Mouse (Mus musculus) induced T-regulatory cell, adult 2 months (primary cell): ENCODE data around the gene Zfp3.

ENCODE experiments used
- DNase-seq: peaks from one replicate; pipeline ENCODE4 v3.0.0-alpha.2; 2012; ENCODE audit warnings: low read depth

Zfp3 gene

GRCm38 (mm10) chr11:70763936-70764808, at the start of gene Zfp3:
Gene Zfp3 (plus strand): TSS chr11:70764209.
- DNase-seq, result peak; percentile 90

GRCm38 (mm10) chr11:70715832-70716231, 48.2 kb upstream of the Zfp3 start:
- DNase-seq, result no peak

- DNase-seq, result no peak
These were observed 45.5 kb upstream of the Zfp3 start for GRCm38 (mm10) chr11:70718481-70718880.

- DNase-seq, result peak; percentile 21
These were observed 43.4 kb upstream of the Zfp3 start for GRCm38 (mm10) chr11:70720567-70720966.

GRCm38 (mm10) chr11:70721072-70721471, 42.9 kb upstream of the Zfp3 start:
- DNase-seq, result no peak

- no peak for DNase-seq
These were observed 39.3 kb upstream of the Zfp3 start for GRCm38 (mm10) chr11:70724706-70725105.

GRCm38 (mm10) chr11:70726585-70726984, 37.4 kb upstream of the Zfp3 start:
- no peak for DNase-seq

- DNase-seq, result no peak
These were observed 36.6 kb upstream of the Zfp3 start for GRCm38 (mm10) chr11:70727385-70727784.

- DNase-seq, result no peak
These were observed 33.5 kb upstream of the Zfp3 start for GRCm38 (mm10) chr11:70730427-70731038.

GRCm38 (mm10) chr11:70731178-70731577, 32.8 kb upstream of the Zfp3 start:
- no peak for DNase-seq

- no peak for DNase-seq
These were observed 30.8 kb upstream of the Zfp3 start for GRCm38 (mm10) chr11:70733256-70733655.

GRCm38 (mm10) chr11:70737749-70738148, 26.3 kb upstream of the Zfp3 start:
- no peak for DNase-seq

GRCm38 (mm10) chr11:70741603-70742002, 22.4 kb upstream of the Zfp3 start:
- DNase-seq, result no peak

GRCm38 (mm10) chr11:70742117-70742516, 21.9 kb upstream of the Zfp3 start:
- DNase-seq, result no peak

- no peak for DNase-seq
These were observed 21.2 kb upstream of the Zfp3 start for GRCm38 (mm10) chr11:70742581-70743459.

- no peak for DNase-seq
These were observed 18.4 kb upstream of the Zfp3 start for GRCm38 (mm10) chr11:70745636-70746035.

GRCm38 (mm10) chr11:70747876-70748545, 16.0 kb upstream of the Zfp3 start:
- DNase-seq, result peak; percentile 15

- DNase-seq, result no peak
These were observed 11.5 kb upstream of the Zfp3 start for GRCm38 (mm10) chr11:70752337-70753017.

- no peak for DNase-seq
These were observed 10.9 kb upstream of the Zfp3 start for GRCm38 (mm10) chr11:70753146-70753545.

- DNase-seq, result no peak
These were observed 9.5 kb upstream of the Zfp3 start for GRCm38 (mm10) chr11:70754476-70754875.

- no peak for DNase-seq
These were observed 9.1 kb upstream of the Zfp3 start for GRCm38 (mm10) chr11:70754958-70755357.
